Mouse (Mus musculus) bone marrow macrophage, adult 2 months (primary cell): ENCODE data around the gene Cd83.

Experiments used
- CTCF ChIP-seq: IDR thresholded peaks from 2 replicates; pipeline ENCODE4 v1.5.1; 2012; ENCODE audit warnings: low read depth, mild to moderate bottlenecking, low read length, moderate library complexity
- POLR2A ChIP-seq: IDR thresholded peaks from 2 replicates; pipeline ENCODE4 v1.6.1; 2012; ENCODE audit warnings: mild to moderate bottlenecking, low read depth, low read length, borderline replicate concordance

DNA sequence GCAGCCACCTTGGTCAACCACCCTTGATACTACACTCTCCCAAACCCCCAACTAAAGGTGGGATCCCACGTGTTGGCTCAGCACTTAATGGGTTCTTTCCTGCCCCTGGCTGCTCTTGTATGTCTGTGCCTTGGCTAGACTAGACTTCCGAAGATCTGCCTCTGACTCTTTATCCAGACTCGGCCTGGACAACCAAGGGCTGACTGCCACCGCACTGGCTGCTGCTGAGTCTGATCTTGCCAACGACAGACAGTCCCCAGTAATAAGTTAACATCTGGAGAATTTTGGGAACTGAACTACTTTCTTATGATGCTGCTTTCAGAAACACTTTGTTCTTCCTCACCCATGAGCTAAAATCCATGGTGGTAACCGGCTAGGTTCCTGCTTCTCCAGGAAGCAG is 26.0 kb downstream of the Cd83 start:
- no peak for TF ChIP-seq CTCF
- TF ChIP-seq POLR2A = no peak
